Mouse (Mus musculus): Measurements from ENCODE around the gene Tead3. TPM values are rescaled to one million over a fixed set of nuclear protein-coding genes. Genes with fewer than 3 reads are reported as not detected.
"Not testable (repeated sequence)": the region's sequence is repeated elsewhere in the genome, so short reads cannot be mapped to it uniquely, and the experiment has no call there.

Tead3 gene
- total RNA-seq, 1 experiment from 2014 or later = 0.74 TPM

GRCm38 (mm10) chr17:28340578-28340977, 10.0 kb downstream of the Tead3 start:
- no peak for ATAC-seq (replicated peaks in 1 of 2; ENCODE audit: insufficient read depth in 1 of 2, low FRiP score in 2 of 2, low TSS enrichment in 1 of 2, low read depth in 1 of 2, poor library complexity in 2 of 2, severe bottlenecking in 2 of 2)

GRCm38 (mm10) chr17:28337547-28337946, 13.1 kb downstream of the Tead3 start:
- ATAC-seq (replicated peaks in 1 of 2; ENCODE audit: insufficient read depth in 1 of 2, low FRiP score in 2 of 2, low TSS enrichment in 1 of 2, low read depth in 1 of 2, poor library complexity in 2 of 2, severe bottlenecking in 2 of 2) = no peak

- no peak for ATAC-seq (replicated peaks in 1 of 2; ENCODE audit: insufficient read depth in 1 of 2, low FRiP score in 2 of 2, low TSS enrichment in 1 of 2, low read depth in 1 of 2, poor library complexity in 2 of 2, severe bottlenecking in 2 of 2)
Measured at GRCm38 (mm10) chr17:28335267-28335666, 15.3 kb downstream of the Tead3 start.

GRCm38 (mm10) chr17:28332915-28333546, 17.6 kb downstream of the Tead3 start:
- ATAC-seq (replicated peaks in 1 of 2; ENCODE audit: insufficient read depth in 1 of 2, low FRiP score in 2 of 2, low TSS enrichment in 1 of 2, low read depth in 1 of 2, poor library complexity in 2 of 2, severe bottlenecking in 2 of 2) = peak; percentile 11 to 25

DNA sequence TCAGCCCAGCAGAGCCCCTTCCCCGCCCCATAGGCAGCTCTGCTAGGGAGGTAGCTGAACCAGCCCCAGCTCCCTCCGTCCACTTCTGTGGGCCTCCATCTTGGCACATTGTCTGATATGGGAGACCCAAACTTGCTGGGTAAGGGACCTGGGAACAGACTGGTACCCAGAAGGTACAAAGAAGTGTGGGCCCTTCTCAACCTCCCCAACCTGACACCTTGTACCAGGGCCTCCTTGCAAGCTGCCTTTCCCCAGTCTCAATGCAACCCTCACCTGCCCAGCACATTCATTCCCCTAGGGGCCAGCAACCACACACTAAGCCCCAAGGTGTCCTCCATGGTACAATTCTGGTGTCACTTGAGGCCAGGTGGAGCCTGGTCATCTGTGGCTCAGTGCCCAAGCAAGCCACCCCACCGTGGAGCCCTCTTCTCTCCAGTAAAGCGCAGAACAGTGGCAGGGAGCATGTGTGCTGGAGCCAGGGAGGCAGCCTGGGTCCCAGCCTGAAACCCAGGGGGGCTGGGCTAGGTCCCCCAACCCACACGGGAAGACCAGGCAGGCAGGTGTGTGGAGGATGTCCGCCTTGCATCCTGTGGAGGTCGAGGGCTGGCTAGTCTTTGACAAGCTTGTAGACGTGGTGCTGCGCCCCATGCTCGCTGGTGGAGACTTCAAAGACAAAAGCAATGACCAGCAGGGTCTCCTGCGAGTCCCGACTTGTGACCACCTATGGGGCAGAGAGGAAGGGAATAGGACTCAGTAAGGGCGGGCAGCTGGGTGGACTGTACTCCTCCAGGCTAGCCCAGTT, 18.3 kb downstream of the Tead3 start:
- ATAC-seq (replicated peaks in 1 of 2; ENCODE audit: insufficient read depth in 1 of 2, low FRiP score in 2 of 2, low TSS enrichment in 1 of 2, low read depth in 1 of 2, poor library complexity in 2 of 2, severe bottlenecking in 2 of 2) = no peak

GRCm38 (mm10) chr17:28331241-28332112, 19.1 kb downstream of the Tead3 start:
- no peak for ATAC-seq (replicated peaks in 1 of 2; ENCODE audit: insufficient read depth in 1 of 2, low FRiP score in 2 of 2, low TSS enrichment in 1 of 2, low read depth in 1 of 2, poor library complexity in 2 of 2, severe bottlenecking in 2 of 2)

DNA sequence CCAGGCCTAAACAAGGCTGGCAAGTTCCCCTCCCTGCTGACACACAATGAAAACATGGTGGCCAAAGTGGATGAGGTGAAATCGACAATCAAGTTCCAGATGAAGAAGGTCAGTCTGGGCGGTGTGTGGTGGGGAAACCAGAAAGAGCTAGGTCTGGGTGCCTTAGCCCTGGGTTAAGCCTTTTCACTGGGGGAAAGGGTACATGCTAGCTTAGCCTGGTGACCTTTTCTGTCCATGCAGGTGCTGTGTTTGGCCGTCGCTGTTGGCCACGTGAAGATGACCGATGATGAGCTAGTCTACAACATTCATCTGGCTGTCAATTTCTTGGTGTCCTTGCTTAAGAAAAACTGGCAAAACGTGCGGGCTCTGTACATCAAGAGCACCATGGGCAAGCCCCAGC, 20.0 kb downstream of the Tead3 start:
- not testable (repeated sequence) for ATAC-seq (replicated peaks in 1 of 2; ENCODE audit: insufficient read depth in 1 of 2, low FRiP score in 2 of 2, low TSS enrichment in 1 of 2, low read depth in 1 of 2, poor library complexity in 2 of 2, severe bottlenecking in 2 of 2)

- ATAC-seq (replicated peaks in 1 of 2; ENCODE audit: insufficient read depth in 1 of 2, low FRiP score in 2 of 2, low TSS enrichment in 1 of 2, low read depth in 1 of 2, poor library complexity in 2 of 2, severe bottlenecking in 2 of 2) = no peak
Measured at GRCm38 (mm10) chr17:28330232-28330546, 20.4 kb downstream of the Tead3 start.

DNA sequence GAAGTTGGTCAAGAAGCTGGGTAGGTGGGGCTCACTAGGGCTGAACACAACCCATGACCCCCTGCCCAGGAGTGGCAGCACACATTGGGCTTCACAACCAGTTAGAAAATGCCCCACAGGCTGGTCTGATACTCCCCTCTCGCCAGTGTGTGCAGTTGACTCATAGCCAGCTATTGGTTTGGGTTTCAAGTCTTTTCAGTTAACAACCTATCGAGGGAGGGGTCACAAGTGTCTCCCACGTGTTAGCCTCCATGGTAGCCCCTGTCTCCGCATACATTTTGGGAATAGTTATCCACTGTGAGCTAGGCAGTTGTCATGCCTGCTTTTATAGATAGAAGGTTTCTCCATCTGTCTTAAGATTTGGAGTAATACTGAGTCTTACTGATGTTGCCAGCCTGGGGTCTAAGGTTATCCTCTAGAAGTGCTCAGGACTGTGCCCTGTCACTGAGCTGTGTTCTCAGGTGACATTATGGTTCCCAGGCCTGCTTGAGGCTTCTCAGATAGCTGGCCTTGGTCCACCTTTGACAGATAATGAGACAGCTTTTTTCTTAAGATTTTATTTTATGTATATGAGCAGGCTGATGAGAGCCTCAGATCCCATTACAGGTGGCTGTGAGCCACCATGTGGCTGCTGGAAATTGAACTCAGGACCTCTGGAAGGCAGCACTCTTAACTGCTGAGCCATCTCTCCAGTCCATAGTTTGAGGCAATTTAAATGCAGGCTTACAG, 20.9 kb downstream of the Tead3 start:
- no peak for ATAC-seq (replicated peaks in 1 of 2; ENCODE audit: insufficient read depth in 1 of 2, low FRiP score in 2 of 2, low TSS enrichment in 1 of 2, low read depth in 1 of 2, poor library complexity in 2 of 2, severe bottlenecking in 2 of 2)

- ATAC-seq (replicated peaks in 1 of 2; ENCODE audit: insufficient read depth in 1 of 2, low FRiP score in 2 of 2, low TSS enrichment in 1 of 2, low read depth in 1 of 2, poor library complexity in 2 of 2, severe bottlenecking in 2 of 2) = no peak
Measured at GRCm38 (mm10) chr17:28328946-28329345, 21.7 kb downstream of the Tead3 start.

GRCm38 (mm10) chr17:28328366-28328928, 22.2 kb downstream of the Tead3 start, which contains the start of gene Rpl10a:
Rpl10a (plus strand) TSS chr17:28328471.
- peak; percentile 77 to 81 for ATAC-seq (replicated peaks in 1 of 2; ENCODE audit: insufficient read depth in 1 of 2, low FRiP score in 2 of 2, low TSS enrichment in 1 of 2, low read depth in 1 of 2, poor library complexity in 2 of 2, severe bottlenecking in 2 of 2)

DNA sequence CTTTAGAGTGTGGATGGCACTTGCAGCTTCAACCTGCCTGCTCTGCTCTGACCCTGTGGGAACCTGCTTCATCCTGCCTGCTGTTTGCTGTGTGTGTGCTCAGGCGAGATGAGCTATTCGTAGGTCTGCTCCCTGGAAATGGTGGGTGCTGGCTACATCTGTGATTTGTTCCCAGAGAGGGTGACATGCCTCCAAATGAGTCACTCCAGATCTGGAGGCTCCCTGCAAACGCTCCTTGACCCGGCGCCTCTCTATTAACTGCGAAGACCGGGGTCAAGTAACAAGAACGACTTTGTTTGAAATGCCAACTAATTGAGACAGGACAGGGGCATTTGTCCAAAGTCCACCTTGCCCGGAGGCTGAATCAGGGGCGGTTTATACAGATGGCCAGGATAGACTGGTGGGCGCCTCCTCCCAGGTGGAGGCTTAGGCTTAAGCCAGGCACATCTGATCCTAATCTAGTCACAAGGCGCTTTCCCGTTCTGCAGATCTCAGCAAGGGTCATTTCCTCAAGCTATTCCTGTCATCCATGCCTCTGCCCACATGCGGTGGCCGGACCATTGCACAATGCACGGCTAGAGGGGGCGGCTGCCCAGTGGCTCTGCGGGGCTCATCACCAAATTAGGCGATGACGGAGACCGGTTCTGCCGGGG, 22.8 kb downstream of the Tead3 start:
- peak in 1 of 2 experiments; percentile 16; a peak in 1 of 4 replicates for ATAC-seq (replicated peaks in 1 of 2; ENCODE audit: insufficient read depth in 1 of 2, low FRiP score in 2 of 2, low TSS enrichment in 1 of 2, low read depth in 1 of 2, poor library complexity in 2 of 2, severe bottlenecking in 2 of 2)

GRCm38 (mm10) chr17:28326951-28327350, 23.7 kb downstream of the Tead3 start:
- ATAC-seq (replicated peaks in 1 of 2; ENCODE audit: insufficient read depth in 1 of 2, low FRiP score in 2 of 2, low TSS enrichment in 1 of 2, low read depth in 1 of 2, poor library complexity in 2 of 2, severe bottlenecking in 2 of 2) = no peak

GRCm38 (mm10) chr17:28325751-28326150, 24.9 kb downstream of the Tead3 start:
- no peak for ATAC-seq (replicated peaks in 1 of 2; ENCODE audit: insufficient read depth in 1 of 2, low FRiP score in 2 of 2, low TSS enrichment in 1 of 2, low read depth in 1 of 2, poor library complexity in 2 of 2, severe bottlenecking in 2 of 2)

DNA sequence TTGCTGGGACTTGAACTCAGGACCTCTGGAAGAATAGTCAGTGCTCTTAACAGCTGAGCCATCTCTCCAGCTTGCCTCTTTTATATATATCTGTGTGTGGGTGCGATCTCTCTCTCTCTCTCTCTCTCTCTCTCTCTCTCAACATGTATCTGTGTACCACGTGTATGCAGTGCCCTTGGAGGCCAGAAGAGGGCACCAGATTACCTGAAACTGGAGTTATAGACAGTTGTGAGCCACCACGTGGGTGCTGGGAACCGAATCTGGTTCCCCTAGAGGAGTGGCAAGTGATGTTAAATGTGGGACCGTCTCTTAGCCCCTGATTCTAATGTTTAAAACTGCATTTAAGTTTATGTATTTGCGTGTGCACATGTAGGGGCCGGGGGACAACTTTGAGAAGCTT, 26.2 kb downstream of the Tead3 start:
- ATAC-seq (replicated peaks in 1 of 2; ENCODE audit: insufficient read depth in 1 of 2, low FRiP score in 2 of 2, low TSS enrichment in 1 of 2, low read depth in 1 of 2, poor library complexity in 2 of 2, severe bottlenecking in 2 of 2) = not testable (repeated sequence)

DNA sequence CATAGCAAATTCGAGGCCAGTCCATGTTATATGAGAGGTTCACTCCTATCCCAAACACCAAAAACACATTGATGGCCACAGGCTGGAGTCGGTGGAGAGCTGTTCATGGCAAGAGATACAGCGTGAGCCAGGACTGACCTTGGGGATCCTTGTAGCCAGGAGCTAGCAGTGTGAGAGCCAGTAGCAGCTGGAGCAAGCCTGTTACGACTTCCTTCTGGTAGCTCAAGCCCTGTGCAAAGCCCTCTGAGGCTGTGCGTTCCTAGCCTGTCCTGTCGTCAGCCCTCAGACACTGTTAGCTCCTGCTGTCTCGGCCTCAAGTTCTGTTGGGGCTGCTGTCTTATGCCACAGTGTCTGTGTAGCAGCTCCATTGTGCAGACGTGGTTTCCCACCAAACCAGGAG, 26.8 kb downstream of the Tead3 start:
- ATAC-seq (replicated peaks in 1 of 2; ENCODE audit: insufficient read depth in 1 of 2, low FRiP score in 2 of 2, low TSS enrichment in 1 of 2, low read depth in 1 of 2, poor library complexity in 2 of 2, severe bottlenecking in 2 of 2) = no peak

- no peak for ATAC-seq (replicated peaks in 1 of 2; ENCODE audit: insufficient read depth in 1 of 2, low FRiP score in 2 of 2, low TSS enrichment in 1 of 2, low read depth in 1 of 2, poor library complexity in 2 of 2, severe bottlenecking in 2 of 2)
Measured at GRCm38 (mm10) chr17:28321700-28322099, 28.9 kb downstream of the Tead3 start.
